Mouse (Mus musculus): ENCODE measurements around the gene Ugt8a. TPM values are rescaled to one million over a fixed set of nuclear protein-coding genes. Genes with fewer than 3 reads are reported as not detected.

Gene Ugt8a
- polyA plus RNA-seq, 1 experiment from 2014 or later: 1.6 TPM

DNA sequence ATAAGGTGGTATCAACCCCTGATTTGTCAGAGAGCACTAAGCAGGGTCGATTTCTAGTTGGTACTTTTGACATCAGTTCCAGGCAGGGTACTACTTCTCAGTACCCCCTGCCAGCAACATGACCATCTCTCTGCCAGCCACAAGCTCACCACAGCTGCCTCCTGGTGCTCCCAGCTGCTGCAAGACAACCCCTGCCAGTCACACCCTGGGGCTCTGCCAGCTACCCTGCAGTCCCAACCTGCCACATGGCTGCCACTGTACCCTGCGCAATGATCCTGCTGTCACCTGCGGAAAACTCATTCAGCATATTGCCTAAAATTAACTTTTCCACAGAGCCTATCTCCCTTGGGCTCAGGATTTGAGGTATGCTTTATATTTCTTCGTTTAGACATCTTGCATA is 111.2 kb downstream of the Ugt8a start:
- 85% methylated on average over 4 of the region's 4 CpGs for WGBS
- ATAC-seq (replicated peaks; ENCODE audit: low FRiP score, low TSS enrichment, low read depth) (no peak), DNase-seq (ENCODE audit: low spot score) (no peak)
- Histone ChIP-seq H3K4me2 (ENCODE audit: low read length) (no peak overlapping the region), H3K4me3 (ENCODE audit: low read depth, low read length) (no peak overlapping the region), H3K4me1 (replicated peaks; ENCODE audit: control insufficient read depth, insufficient read depth, low read length) (no peaks in the 10 kb centered on the region), H3K27me3 (replicated peaks; ENCODE audit: control insufficient read depth, insufficient read depth, low read length) (no peaks in the 10 kb centered on the region), H3K36me3 (ENCODE audit: control insufficient read depth, insufficient read depth, low read length) (no peaks in the 10 kb centered on the region), H3K27ac (ENCODE audit: low read depth) (no peak overlapping the region), H3K9me3 (ENCODE audit: control insufficient read depth, low read length) (no peaks in the 10 kb centered on the region), H3K9ac (ENCODE audit: low read length) (no peak overlapping the region)

DNA sequence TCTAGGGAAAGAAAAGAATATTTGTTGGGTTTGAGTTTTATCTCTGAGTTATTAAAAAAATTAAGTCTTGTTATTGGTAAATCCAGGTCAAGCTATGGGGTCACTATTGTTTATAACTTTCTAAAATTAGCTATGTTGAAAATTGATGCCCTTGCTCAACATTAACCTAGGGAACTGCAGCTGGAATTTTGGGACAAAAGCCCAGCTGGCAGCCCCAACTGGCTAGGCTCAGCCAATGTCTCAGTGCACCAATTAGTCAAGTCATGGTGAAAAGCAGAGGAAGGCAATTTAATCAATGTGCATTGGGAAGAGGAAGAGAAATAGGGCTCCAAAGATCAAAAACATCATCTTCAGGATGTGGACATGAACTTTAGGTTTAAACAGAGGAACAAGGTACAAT is 118.7 kb downstream of the Ugt8a start:
- H3K27ac ChIP-seq (ENCODE audit: low read depth): no peak overlapping the region

More for the DNA sequence above, 118.7 kb downstream of the Ugt8a start:
- Histone ChIP-seq H3K9ac (ENCODE audit: low read length) (no peak overlapping the region), H3K4me1 (replicated peaks; ENCODE audit: control insufficient read depth, insufficient read depth, low read length) (no peaks in the 10 kb centered on the region), H3K4me2 (ENCODE audit: low read length) (no peak overlapping the region), H3K36me3 (ENCODE audit: control insufficient read depth, insufficient read depth, low read length) (no peaks in the 10 kb centered on the region), H3K27me3 (replicated peaks; ENCODE audit: control insufficient read depth, insufficient read depth, low read length) (no peaks in the 10 kb centered on the region), H3K4me3 (ENCODE audit: low read depth, low read length) (no peak overlapping the region), H3K9me3 (ENCODE audit: control insufficient read depth, low read length) (no peaks in the 10 kb centered on the region)
- no peak for DNase-seq (ENCODE audit: low spot score)
- no peak for ATAC-seq (replicated peaks; ENCODE audit: low FRiP score, low TSS enrichment, low read depth)
